Mouse (Mus musculus): ENCODE data around the gene Gbf1. TPM values are rescaled to one million over a fixed set of nuclear protein-coding genes. Genes with fewer than 3 reads are reported as not detected.

Gbf1 gene
- polyA plus RNA-seq, 1 experiment: 61.8 TPM

GRCm38 (mm10) chr19:46332721-46333339 is 180.5 kb downstream of the Gbf1 start:
- Histone ChIP-seq H3K27me3 (ENCODE audit: control insufficient read depth, insufficient read depth, insufficient read length) (no peaks in the 10 kb centered on the region), H3K36me3 (ENCODE audit: control insufficient read depth, insufficient read depth) (no peaks in the 10 kb centered on the region), H3ac (ENCODE audit: control insufficient read depth, insufficient read length) (no peak overlapping the region), H3K4me3 (no peak overlapping the region), H3K4me2 (ENCODE audit: low read depth) (no peak overlapping the region), H3K79me2 (ENCODE audit: control insufficient read depth, insufficient read depth) (no peaks in the 10 kb centered on the region)
- no peak for TF ChIP-seq TCF3 (IDR thresholded peaks at IDR 0.05; ENCODE audit: insufficient read length, low read depth)
- no peak for TF ChIP-seq CEBPB (IDR thresholded peaks at IDR 0.05; ENCODE audit: insufficient read depth, poor library complexity, severe bottlenecking)
- no peak for TF ChIP-seq TCF12 (IDR thresholded peaks at IDR 0.05; ENCODE audit: insufficient read depth, poor library complexity, severe bottlenecking)
- TF ChIP-seq MYOG (IDR thresholded peaks at IDR 0.05; ENCODE audit: control insufficient read depth in 1 of 3, insufficient read depth in 1 of 3, insufficient read length in 2 of 3, low read depth in 2 of 3): no peak
- no peak for TF ChIP-seq POLR2A (IDR thresholded peaks at IDR 0.05; ENCODE audit: insufficient read length, low read depth)
- no peak for TF ChIP-seq USF1 (IDR thresholded peaks at IDR 0.05; ENCODE audit: low read depth)

- Histone ChIP-seq H3K27me3 (ENCODE audit: control insufficient read depth, insufficient read depth, insufficient read length) (no peaks in the 10 kb centered on the region), H3K4me2 (ENCODE audit: low read depth) (no peak overlapping the region), H3ac (ENCODE audit: control insufficient read depth, insufficient read length) (no peak overlapping the region), H3K79me2 (ENCODE audit: control insufficient read depth, insufficient read depth) (no peaks in the 10 kb centered on the region), H3K4me3 (no peak overlapping the region), H3K36me3 (ENCODE audit: control insufficient read depth, insufficient read depth) (no peaks in the 10 kb centered on the region)
- TF ChIP-seq TCF3 (IDR thresholded peaks at IDR 0.05; ENCODE audit: insufficient read length, low read depth): no peak
- no peak for TF ChIP-seq MAX (IDR thresholded peaks at IDR 0.05; ENCODE audit: low read depth)
- no peak for TF ChIP-seq E2F4 (IDR thresholded peaks at IDR 0.05; ENCODE audit: insufficient read depth)
- TF ChIP-seq SRF (IDR thresholded peaks at IDR 0.05; ENCODE audit: control insufficient read depth, insufficient read length, low read depth): no peak
- TF ChIP-seq USF1 (IDR thresholded peaks at IDR 0.05; ENCODE audit: low read depth): no peak
- TF ChIP-seq POLR2AphosphoS2 (IDR thresholded peaks at IDR 0.05; ENCODE audit: insufficient read length, low read depth): no peak
- TF ChIP-seq TCF12 (IDR thresholded peaks at IDR 0.05; ENCODE audit: insufficient read depth, poor library complexity, severe bottlenecking): no peak
- no peak for TF ChIP-seq REST (IDR thresholded peaks at IDR 0.05; ENCODE audit: insufficient read depth, insufficient read length)
- no peak for TF ChIP-seq MYOD1 (IDR thresholded peaks at IDR 0.05; ENCODE audit: control insufficient read depth in 1 of 3, insufficient read length in 2 of 3, low read depth in 2 of 3)
- no peak for TF ChIP-seq MYOG (IDR thresholded peaks at IDR 0.05; ENCODE audit: control insufficient read depth in 1 of 3, insufficient read depth in 1 of 3, insufficient read length in 2 of 3, low read depth in 2 of 3)
- no peak for TF ChIP-seq CEBPB (IDR thresholded peaks at IDR 0.05; ENCODE audit: insufficient read depth, poor library complexity, severe bottlenecking)
- TF ChIP-seq POLR2A (IDR thresholded peaks at IDR 0.05; ENCODE audit: insufficient read length, low read depth): no peak
These were observed 181.6 kb downstream of the Gbf1 start for GRCm38 (mm10) chr19:46333906-46334305.

Other genes with a start within 250 kb of the Gbf1 start
- 9.7 TPM for gene Armh3, start 154.0 kb upstream of the Gbf1 start, polyA plus RNA-seq (2012; fragmentation: generic; extraction: Trizol)
- 12.0 TPM for gene Hps6, start 149.0 kb upstream of the Gbf1 start, polyA plus RNA-seq (2012; fragmentation: generic; extraction: Trizol)
- 19.7 TPM for gene Pprc1, start 107.6 kb upstream of the Gbf1 start, polyA plus RNA-seq (2012; fragmentation: generic; extraction: Trizol)
- 68.7 TPM for gene Ldb1, start 107.3 kb upstream of the Gbf1 start, polyA plus RNA-seq (2012; fragmentation: generic; extraction: Trizol)
- gene Nolc1, start 76.6 kb upstream of the Gbf1 start, polyA plus RNA-seq (2012; fragmentation: generic; extraction: Trizol): 30.9 TPM
- gene Elovl3, start 20.6 kb upstream of the Gbf1 start, polyA plus RNA-seq (2012; fragmentation: generic; extraction: Trizol): 0.50 TPM
- gene Pitx3, start 4.2 kb upstream of the Gbf1 start, polyA plus RNA-seq (2012; fragmentation: generic; extraction: Trizol): 9.3 TPM
- 67.2 TPM for gene Nfkb2, start 151.8 kb downstream of the Gbf1 start, polyA plus RNA-seq (2012; fragmentation: generic; extraction: Trizol)
- gene Psd, start 174.6 kb downstream of the Gbf1 start, polyA plus RNA-seq (2012; fragmentation: generic; extraction: Trizol): 11.7 TPM
- 15.3 TPM for gene Fbxl15, start 175.7 kb downstream of the Gbf1 start, polyA plus RNA-seq (2012; fragmentation: generic; extraction: Trizol)
- gene Cuedc2, start 186.2 kb downstream of the Gbf1 start, polyA plus RNA-seq (2012; fragmentation: generic; extraction: Trizol): 165 TPM
- gene Mfsd13a, start 188.6 kb downstream of the Gbf1 start, polyA plus RNA-seq (2012; fragmentation: generic; extraction: Trizol): 1.9 TPM
- gene 2310034G01Rik, start 197.8 kb downstream of the Gbf1 start, polyA plus RNA-seq (2012; fragmentation: generic; extraction: Trizol): 1.2 TPM
- gene Actr1a, start 243.2 kb downstream of the Gbf1 start, polyA plus RNA-seq (2012; fragmentation: generic; extraction: Trizol): 117 TPM
- 16.6 TPM for gene Sufu, start 244.4 kb downstream of the Gbf1 start, polyA plus RNA-seq (2012; fragmentation: generic; extraction: Trizol)